Mouse (Mus musculus): ENCODE results near the gene Atg10. TPM values are rescaled to one million over a fixed set of nuclear protein-coding genes. Genes with fewer than 3 reads are reported as not detected.

Gene Atg10
- polyA plus RNA-seq (2014; fragmentation: Illumina TruSeq; extraction: RNeasy Lipid Tissue Mini Kit (QIAGEN cat#74804); ENCODE audit: low read depth, low replicate concordance), result 12.7 TPM

DNA sequence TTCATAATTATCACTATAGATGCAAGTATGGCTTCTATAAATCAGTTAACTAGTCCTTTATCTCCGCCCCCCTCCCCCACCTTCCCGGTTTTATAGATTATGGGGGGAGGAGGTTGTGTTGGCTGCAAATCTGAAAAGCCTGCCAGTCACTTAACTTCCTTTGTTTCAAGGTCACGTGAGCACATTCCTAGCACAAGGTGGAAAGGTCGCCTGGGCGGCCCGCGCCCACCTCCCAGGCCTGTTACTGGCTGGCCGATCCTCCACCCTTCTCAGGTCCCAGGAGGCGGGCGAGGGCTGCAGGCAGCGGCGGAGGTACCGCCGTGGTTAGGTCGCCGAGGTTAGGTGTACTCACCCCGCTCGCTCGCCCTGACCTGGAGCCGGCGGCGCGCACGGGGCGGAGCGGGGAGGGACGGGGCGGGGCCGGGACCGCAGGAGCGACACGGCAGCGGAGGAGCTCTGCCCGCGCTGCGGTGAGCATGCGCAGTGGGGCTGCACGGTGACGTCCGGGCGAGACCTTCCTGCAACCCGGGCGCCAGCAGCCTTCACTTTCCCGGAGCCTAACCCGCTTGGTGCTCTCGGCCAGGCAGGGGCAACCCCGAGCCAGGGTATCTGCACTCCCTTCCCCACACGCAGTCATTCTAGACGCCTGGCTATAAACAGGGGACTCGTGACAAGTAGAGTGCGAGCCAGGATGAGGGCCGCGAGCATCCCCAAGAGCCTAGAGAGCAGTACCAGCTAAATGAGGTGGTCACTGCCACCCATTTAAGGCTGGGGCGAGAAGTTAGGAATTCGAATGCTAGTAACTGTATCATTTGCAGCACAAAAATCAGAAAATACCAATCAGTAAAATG lies at the start of gene Atg10:
TSS of gene Atg10 (minus strand) at position 382 of the 851 bp plus-strand sequence.

DNA sequence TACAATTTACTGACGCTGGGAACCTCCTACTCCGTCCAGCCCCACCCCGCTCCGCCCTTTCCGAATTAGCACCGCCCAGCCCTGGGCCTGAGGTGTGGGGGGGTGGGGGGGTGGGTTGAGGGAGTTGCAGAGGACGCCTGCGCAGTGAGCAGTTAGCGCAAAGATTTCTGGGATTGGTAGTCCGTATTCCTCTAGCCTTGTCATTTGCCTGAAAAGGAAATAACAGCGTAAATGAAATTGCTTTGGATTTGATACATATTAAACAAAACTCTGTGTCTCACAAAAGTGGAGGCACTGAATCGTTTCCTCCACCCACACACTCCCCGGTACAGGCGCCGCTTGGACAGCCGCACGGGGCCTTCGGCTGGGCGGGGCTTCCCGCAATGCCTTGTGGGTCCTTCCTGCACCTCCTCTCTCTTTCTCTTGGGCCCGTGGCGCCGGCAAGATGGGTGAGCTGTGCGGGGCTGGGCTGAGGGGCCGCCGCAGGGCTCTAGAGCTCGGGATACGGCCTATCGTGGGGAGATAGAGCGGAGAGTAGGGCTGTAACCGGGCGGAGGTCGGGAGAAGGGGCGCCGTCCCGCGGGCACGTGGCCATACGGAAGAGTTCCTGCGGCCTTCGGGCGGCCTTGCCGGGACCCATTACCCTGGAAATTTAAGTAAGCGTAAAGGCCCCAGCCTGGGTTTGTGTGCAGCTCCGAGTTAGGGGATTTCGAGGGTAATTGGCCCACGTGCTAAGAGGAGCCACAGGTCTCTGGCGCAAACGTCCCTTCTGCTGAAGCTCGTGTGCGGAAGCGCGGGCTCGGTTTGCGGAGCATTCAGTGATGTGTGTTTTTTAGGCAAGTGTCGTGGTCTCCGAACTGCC lies 300.8 kb downstream of the Atg10 start, which contains the start of gene Rps23:
TSS of gene Rps23 (plus strand) at position 208 of the 862 bp plus-strand sequence.

DNA sequence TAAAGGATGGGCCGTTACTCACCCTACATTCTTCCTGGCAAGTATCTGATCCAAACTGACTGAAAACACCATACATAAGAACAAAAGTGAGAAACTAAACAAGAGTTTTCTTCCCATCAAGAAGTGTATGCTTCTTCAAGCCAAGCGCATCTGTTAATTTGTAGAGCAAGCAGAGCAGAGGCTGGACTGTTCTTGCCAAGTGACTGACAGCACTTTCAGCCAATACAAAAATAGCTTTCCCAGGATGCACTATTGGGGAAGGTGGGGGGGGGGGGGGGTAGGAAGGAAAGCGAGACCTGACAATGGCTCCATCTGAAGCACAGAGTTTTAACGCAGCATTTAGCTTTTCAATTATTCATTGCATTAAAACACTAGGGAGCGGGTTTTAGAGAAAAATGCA lies 318.6 kb downstream of the Atg10 start, which contains the start of gene Atp6ap1l:
TSS of gene Atp6ap1l (minus strand) at position 180 of the 400 bp plus-strand sequence.

Other genes with a start within 250 kb of the Atg10 start
- gene Ssbp2, start 236.3 kb upstream of the Atg10 start, polyA plus RNA-seq (2014; fragmentation: Illumina TruSeq; extraction: RNeasy Lipid Tissue Mini Kit (QIAGEN cat#74804); ENCODE audit: low read depth, low replicate concordance), result 1.4 TPM

Measured in liver, adult 10 weeks (tissue).